Mouse (Mus musculus) heart, embryonic 16.5 days (tissue): Measurements from ENCODE around the gene Mfng. TPM values are rescaled to one million over a fixed set of nuclear protein-coding genes. Genes with fewer than 3 reads are reported as not detected.

Source experiments
- ATAC-seq: fragments of 200-750 bp; cut with Nextera tagmentation; replicated peaks from 2 replicates; pipeline ENCODE4 v1.8.0; 2017; ENCODE audit warnings: moderate number of reproducible peaks; ENCODE audit not compliant: insufficient read depth, low FRiP score; ENCODE audit errors: extremely low read depth
- H3K27ac ChIP-seq: fragments of 300-500 bp; sonication (generic); 2 replicates; pipeline ENCODE4 v1.5.1; 2014; ENCODE audit warnings: mild to moderate bottlenecking, low read length, control low read depth, moderate library complexity
- H3K27me3 ChIP-seq: fragments of 300-500 bp; sonication (generic); 2 replicates; pipeline ENCODE4 v1.6.1; 2014; ENCODE audit warnings: low read length, mixed read lengths; ENCODE audit not compliant: control insufficient read depth, insufficient read depth
- H3K36me3 ChIP-seq: fragments of 300-500 bp; sonication (generic); 2 replicates; pipeline ENCODE4 v1.6.1; 2014; ENCODE audit not compliant: control insufficient read depth, insufficient read depth
- H3K4me1 ChIP-seq: fragments of 300-500 bp; sonication (generic); 2 replicates; pipeline ENCODE4 v1.6.1; 2014; ENCODE audit warnings: low read length, mixed read lengths; ENCODE audit not compliant: control insufficient read depth, insufficient read depth
- H3K4me2 ChIP-seq: fragments of 300-500 bp; sonication (generic); 2 replicates; pipeline ENCODE4 v1.6.1; 2014; ENCODE audit warnings: low read depth, mild to moderate bottlenecking, control low read depth, low read length
- H3K4me3 ChIP-seq: fragments of 300-500 bp; sonication (generic); 2 replicates; pipeline ENCODE4 v1.5.1; 2014; ENCODE audit warnings: mild to moderate bottlenecking, control low read depth, low read length
- H3K9ac ChIP-seq: fragments of 300-500 bp; sonication (generic); 2 replicates; pipeline ENCODE4 v1.6.1; 2014; ENCODE audit warnings: low read length, control low read depth
- H3K9me3 ChIP-seq: fragments of 300-500 bp; sonication (generic); replicated peaks from 2 replicates; pipeline ENCODE4 v1.6.1; 2016; ENCODE audit warnings: low read length; ENCODE audit not compliant: control insufficient read depth
- WGBS: fragments of 180-500 bp; shearing (Covaris S2); extraction: QIAGEN DNeasy Blood & Tissue Kit; methylation state at CpG from one replicate; pipeline ENCODE4 v1.1.7; 2014; 5-methylcytosine and 5-hydroxymethylcytosine counted together
- polyA plus RNA-seq: library from polyadenylated mRNA; unstranded; fragments of >200 nt; fragmentation: Nextera tagmentation; extraction: Ambion mirVana; gene quantifications from 2 replicates; pipeline ENCODE4 v1.2.1, GENCODE M21; 2015

Mfng gene
- 19.6 and 19.8 TPM in 2 replicates for polyA plus RNA-seq

DNA sequence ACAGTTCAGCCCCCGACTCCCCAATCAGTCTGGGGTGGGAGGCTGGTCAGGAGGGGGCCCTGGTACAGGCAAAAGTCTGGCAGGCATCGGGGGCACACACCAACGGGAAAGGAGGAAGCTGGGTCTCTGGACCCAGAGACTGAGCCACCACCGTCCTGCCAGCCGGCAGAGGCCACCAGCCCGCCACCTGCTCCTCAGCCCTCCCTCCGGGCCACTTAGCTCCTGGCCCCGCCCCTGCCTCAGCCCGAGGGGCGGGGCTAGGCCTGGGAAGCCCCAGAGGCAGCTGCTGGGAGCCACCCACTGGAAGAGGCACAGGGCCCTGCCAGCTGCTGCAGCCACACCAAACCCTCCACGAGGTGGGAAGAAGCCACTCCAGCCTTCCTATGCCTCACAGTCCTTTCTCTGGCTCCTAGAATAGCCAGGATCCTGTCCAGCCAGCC is at the start of gene Mfng:
TSS of gene Mfng (minus strand) at position 186 of the 440 bp plus-strand sequence.
- H3K4me3 ChIP-seq: peak within 1 kb of the TSS; percentile 35
- peaks cover 21% of the 10 kb centered on the region for H3K36me3 ChIP-seq
- H3K9ac ChIP-seq: peak within 1 kb of the TSS; percentile 38
- H3K4me2 ChIP-seq: peak within 1 kb of the TSS; percentile 56
- H3K27me3 ChIP-seq: no peaks in the 10 kb centered on the region
- peak within 1 kb of the TSS; percentile 68 for H3K27ac ChIP-seq
- peak; percentile 72 for ATAC-seq
- 3% methylated on average over 11 of the region's 11 CpGs for WGBS
- no peaks in the 10 kb centered on the region; the same call in 1 of the 2 replicates for H3K4me1 ChIP-seq
- H3K9me3 ChIP-seq: peaks cover 7% of the 10 kb centered on the region; the same call in 1 of the 2 replicates

DNA sequence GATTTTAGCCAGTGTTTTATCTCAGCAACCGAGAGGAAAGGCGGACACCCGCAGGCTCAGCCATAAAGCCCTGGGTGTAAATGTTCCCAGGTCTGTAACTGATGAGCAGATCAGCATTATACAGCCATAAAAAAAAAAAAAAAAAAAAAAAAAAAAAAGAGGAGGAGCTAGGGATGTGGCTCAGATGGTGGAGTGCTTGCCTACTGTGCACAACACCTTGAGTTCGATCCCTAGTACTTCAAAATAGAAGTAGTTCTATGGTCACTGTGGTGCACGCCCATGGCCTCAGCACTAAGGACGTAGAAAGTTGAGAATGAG is 42.8 kb upstream of the Mfng start:
- Histone ChIP-seq H3K27ac (no peak overlapping the region; the same call in 1 of the 2 replicates), H3K9me3 (no peaks in the 10 kb centered on the region), H3K4me2 (no peak overlapping the region), H3K27me3 (no peaks in the 10 kb centered on the region), H3K4me3 (no peak overlapping the region), H3K36me3 (no peaks in the 10 kb centered on the region), H3K9ac (no peak overlapping the region), H3K4me1 (peaks cover 10% of the 10 kb centered on the region)
- ATAC-seq: no peak
- 51% methylated on average over 6 of the region's 6 CpGs for WGBS

DNA sequence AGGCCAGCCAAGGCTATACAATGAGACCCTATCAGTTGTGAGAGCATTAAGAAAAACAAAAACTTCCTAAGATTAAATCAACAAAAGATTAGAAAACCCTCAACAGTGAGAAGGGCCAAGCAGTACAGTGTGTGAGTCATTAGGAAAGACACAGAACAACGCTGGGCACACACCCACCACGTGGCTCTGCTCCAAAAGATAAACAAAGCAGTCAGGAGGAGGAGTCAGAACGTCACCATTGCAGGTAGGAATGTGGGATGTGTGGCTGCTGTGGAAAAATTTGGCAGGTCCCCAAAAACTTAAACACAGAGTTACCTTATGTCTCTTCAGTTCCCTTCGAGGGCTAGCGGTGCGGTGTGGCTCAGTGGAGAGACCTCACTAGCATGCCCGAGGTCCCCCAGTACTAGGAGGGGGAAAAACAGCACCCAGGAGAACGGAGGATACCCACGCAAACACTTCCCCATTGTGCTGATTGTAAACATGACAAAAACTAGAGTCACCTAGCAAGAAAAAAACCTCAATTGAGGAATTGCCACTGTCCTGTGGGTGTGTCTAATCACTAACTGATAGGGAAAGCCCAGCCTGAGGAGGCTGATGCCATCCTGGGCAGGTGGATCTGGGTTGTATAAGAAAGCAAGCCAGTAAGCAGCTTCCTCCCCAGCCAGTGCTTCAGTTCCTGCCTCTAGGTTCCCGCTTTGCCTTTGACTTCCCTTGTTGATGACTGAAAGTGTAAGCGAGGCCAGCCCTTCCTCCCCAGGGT is 42.2 kb upstream of the Mfng start:
- no peaks in the 10 kb centered on the region for H3K36me3 ChIP-seq
- H3K9me3 ChIP-seq: no peaks in the 10 kb centered on the region
- no peak overlapping the region for H3K9ac ChIP-seq
- H3K4me3 ChIP-seq: no peak overlapping the region
- ATAC-seq: peak; percentile 76
- WGBS: 24% methylated on average over 11 of the region's 11 CpGs
- H3K27me3 ChIP-seq: no peaks in the 10 kb centered on the region
- peaks cover 10% of the 10 kb centered on the region for H3K4me1 ChIP-seq
- no peak overlapping the region for H3K4me2 ChIP-seq
- H3K27ac ChIP-seq: peak overlapping the region; percentile 54

DNA sequence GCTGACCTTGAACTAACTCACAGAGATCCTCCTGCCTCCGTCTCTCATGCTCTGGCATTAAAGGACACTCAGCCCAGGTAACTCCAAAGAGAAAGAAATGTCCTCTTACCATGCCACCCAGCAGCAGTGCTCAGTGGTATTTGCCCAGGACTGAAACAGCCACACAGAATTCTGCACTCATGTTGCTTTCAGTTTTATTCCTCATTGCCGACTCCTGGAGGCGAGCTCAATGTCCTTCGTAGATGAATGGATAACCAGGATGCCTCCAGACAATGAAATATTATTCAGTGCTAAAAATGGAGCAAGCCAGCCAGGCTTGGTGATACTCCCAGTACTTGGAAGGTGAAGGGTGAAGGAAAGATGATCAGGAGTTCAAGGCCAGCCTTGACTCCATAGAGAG is 40.3 kb upstream of the Mfng start:
- WGBS: 86% methylated on average over 4 of the region's 4 CpGs
- H3K27ac ChIP-seq: no peak overlapping the region
- H3K9me3 ChIP-seq: no peaks in the 10 kb centered on the region
- H3K9ac ChIP-seq: no peak overlapping the region
- 0 out of 2 replicates have a peak, but pooled peaks cover 2% of the 10 kb centered on the region for H3K27me3 ChIP-seq
- H3K4me2 ChIP-seq: no peak overlapping the region
- peaks cover 21% of the 10 kb centered on the region for H3K4me1 ChIP-seq
- no peak for ATAC-seq
- H3K4me3 ChIP-seq: no peak overlapping the region
- no peaks in the 10 kb centered on the region for H3K36me3 ChIP-seq

DNA sequence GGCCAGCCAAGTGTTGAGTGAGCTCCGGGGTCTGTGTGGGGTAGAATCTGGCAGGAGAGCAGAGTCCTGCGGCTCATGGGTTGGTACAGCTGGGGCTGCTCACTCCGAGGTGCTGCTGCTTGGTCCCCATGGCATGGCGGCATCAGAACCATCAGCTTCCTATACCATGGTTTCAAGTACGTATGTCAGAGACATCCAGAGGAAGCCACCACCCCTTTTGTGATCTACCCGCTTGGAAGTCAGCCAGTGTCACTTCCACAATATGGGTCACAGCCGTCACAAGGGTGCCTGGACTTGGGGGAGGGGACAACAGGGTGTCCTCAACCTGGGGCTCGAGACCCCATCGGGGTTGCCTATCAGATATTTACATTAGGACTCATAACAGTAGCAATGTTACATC is 36.9 kb upstream of the Mfng start:
- H3K27me3 ChIP-seq: 0 out of 2 replicates have a peak, but pooled peaks cover 2% of the 10 kb centered on the region
- H3K27ac ChIP-seq: no peak overlapping the region
- no peak overlapping the region for H3K4me2 ChIP-seq
- H3K9ac ChIP-seq: no peak overlapping the region
- peaks cover 25% of the 10 kb centered on the region for H3K4me1 ChIP-seq
- no peaks in the 10 kb centered on the region for H3K36me3 ChIP-seq
- ATAC-seq: no peak
- no peak overlapping the region for H3K4me3 ChIP-seq
- WGBS: 36% methylated on average over 9 of the region's 9 CpGs
- no peaks in the 10 kb centered on the region for H3K9me3 ChIP-seq

DNA sequence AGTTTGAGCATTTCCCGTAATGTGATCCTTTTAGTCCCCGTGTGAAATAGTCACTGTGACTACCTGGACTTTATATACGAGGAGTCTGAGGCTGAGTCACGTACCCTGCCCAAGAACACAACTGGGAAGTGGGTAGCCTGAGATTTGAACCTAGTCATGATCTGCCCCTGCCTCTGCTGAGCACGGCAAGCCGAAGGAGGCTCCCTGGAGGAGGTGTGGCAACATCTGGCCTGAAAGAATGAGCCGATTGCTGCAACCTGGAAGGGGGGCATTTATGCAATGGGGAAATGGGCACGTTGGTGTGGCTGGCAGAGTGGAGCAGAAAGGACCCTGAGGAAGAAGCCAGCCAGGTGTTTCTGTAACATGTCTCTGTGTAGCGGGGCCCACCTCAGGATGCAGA is 36.5 kb upstream of the Mfng start:
- H3K27ac ChIP-seq: no peak overlapping the region
- H3K9ac ChIP-seq: no peak overlapping the region
- H3K27me3 ChIP-seq: 0 out of 2 replicates have a peak, but pooled peaks cover 3% of the 10 kb centered on the region
- no peak for ATAC-seq
- no peaks in the 10 kb centered on the region for H3K9me3 ChIP-seq
- no peak overlapping the region for H3K4me3 ChIP-seq
- peaks cover 23% of the 10 kb centered on the region for H3K4me1 ChIP-seq
- no peaks in the 10 kb centered on the region for H3K36me3 ChIP-seq
- H3K4me2 ChIP-seq: no peak overlapping the region
- WGBS: 41% methylated on average over 9 of the region's 9 CpGs

DNA sequence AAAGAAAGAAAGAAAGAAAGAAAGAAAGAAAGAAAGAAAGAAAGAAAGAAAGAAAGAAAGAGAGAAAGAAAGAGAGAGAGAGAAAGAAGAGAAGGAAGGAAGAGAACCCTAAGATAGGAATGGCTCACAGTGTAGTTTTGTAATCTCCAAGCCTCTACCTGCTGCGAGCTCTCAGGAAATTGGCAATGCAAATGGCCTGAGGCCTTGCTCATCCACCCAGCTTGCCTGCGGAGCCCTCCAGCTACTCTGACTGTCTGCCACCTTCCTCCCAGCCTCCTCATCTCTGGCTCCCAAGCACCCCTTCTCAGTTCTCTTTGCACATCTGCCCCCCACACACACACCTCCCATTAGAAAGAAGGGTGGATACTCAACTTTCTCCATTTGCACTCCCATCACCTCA is 35.7 kb upstream of the Mfng start:
- Histone ChIP-seq H3K4me2 (no peak overlapping the region), H3K9me3 (no peaks in the 10 kb centered on the region), H3K27ac (no peak overlapping the region), H3K4me3 (no peak overlapping the region), H3K9ac (no peak overlapping the region), H3K27me3 (0 out of 2 replicates have a peak, but pooled peaks cover 4% of the 10 kb centered on the region), H3K4me1 (peaks cover 28% of the 10 kb centered on the region), H3K36me3 (no peaks in the 10 kb centered on the region)
- ATAC-seq: no peak
- 88% methylated on average over 2 of the region's 2 CpGs for whole genome bisulfite sequencing

DNA sequence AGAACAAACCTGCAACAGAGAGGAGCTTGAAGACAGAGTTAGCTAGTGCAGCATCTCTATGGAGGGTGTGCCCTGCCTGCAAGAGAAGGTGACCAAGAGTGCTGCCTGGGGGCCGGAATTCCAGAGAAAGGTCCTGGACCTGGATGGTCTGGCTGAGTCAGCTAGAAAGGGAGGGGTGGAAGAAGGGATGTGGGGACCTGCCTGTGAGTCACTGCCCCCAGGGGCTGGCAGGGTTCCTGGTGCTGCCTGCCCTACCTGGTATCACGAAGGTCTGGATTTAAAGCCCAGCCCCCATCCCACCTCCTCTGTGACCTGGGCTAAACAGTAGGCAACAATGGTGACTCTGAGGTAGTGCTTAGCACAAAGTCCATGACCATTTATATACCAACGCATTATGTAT is 33.9 kb upstream of the Mfng start:
- Histone ChIP-seq H3K4me2 (no peak overlapping the region), H3K27ac (no peak overlapping the region), H3K27me3 (0 out of 2 replicates have a peak, but pooled peaks cover 4% of the 10 kb centered on the region), H3K9ac (no peak overlapping the region), H3K36me3 (no peaks in the 10 kb centered on the region), H3K9me3 (no peaks in the 10 kb centered on the region), H3K4me1 (peaks cover 39% of the 10 kb centered on the region), H3K4me3 (no peak overlapping the region)
- no peak for ATAC-seq
- 64% methylated on average over 3 of the region's 3 CpGs for WGBS

DNA sequence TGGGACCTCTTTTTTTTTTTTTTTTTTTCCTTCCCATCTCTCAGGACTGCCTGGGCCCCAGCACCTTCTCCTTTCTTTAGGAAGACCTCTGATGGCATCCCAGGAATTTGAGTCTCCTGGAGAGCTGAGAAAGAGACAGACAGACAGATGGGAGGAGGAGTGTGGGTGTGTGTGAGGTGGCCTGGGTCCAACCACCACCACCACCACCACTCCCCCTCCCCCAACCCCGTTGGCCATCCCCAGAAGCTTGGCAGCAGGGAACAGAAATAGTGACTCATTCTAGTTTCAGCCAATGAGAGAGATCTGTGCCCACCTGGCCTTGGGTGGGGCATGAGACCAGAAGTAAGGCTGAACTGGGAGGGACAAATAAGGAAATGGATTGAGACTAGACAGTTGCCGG is 33.3 kb upstream of the Mfng start:
- ATAC-seq: no peak
- H3K4me1 ChIP-seq: peaks cover 44% of the 10 kb centered on the region
- H3K4me2 ChIP-seq: no peak overlapping the region
- H3K9ac ChIP-seq: no peak overlapping the region
- no peaks in the 10 kb centered on the region for H3K9me3 ChIP-seq
- H3K4me3 ChIP-seq: no peak overlapping the region
- H3K36me3 ChIP-seq: no peaks in the 10 kb centered on the region
- WGBS: 28% methylated on average over 2 of the region's 2 CpGs
- H3K27ac ChIP-seq: no peak overlapping the region
- H3K27me3 ChIP-seq: peaks cover 4% of the 10 kb centered on the region; the same call in 1 of the 2 replicates
